Mouse (Mus musculus): Measurements from ENCODE around the gene Tppp.

DNA sequence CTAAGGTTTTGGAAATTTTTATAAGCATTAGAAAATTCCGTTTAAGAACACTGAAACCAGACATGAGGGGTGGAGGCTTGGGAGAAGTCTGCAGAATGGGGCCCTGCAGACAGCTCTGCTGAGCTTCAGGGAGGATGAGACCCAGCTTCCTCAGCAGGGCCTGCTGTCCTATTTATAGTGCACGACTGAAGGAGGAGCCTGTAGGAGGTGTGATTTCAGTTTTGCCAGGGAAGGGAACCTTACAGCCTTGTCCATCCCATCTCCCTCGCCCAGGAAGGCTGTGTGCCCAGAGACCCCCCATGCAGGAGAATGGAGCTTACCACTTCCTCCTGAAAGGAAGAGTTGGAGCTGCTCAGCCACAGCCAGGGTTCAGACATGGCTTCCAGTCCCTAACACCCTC lies 1.5 kb downstream of the Tppp start:
- TF ChIP-seq CTCF (IDR thresholded peaks at IDR 0.05) (no peak), POLR2A (IDR thresholded peaks at IDR 0.05; ENCODE audit: insufficient read depth, low read depth, low read length) (peak; percentile 48; the same call in 1 of the 2 replicates)
